Mouse (Mus musculus) megakaryocyte, embryonic 14.5 days (primary cell): ENCODE data around the gene Pla2g12a.

Experiments
- FLI1 ChIP-seq: IDR thresholded peaks from 2 replicates; pipeline ENCODE4 v1.6.1; 2012; ENCODE audit warnings: low read length, inconsistent platforms, mixed read lengths
- GATA1 ChIP-seq: IDR thresholded peaks from 3 replicates; pipeline ENCODE4 v1.6.1; 2012; ENCODE audit warnings: mixed read lengths, low read length, inconsistent platforms, borderline replicate concordance

DNA sequence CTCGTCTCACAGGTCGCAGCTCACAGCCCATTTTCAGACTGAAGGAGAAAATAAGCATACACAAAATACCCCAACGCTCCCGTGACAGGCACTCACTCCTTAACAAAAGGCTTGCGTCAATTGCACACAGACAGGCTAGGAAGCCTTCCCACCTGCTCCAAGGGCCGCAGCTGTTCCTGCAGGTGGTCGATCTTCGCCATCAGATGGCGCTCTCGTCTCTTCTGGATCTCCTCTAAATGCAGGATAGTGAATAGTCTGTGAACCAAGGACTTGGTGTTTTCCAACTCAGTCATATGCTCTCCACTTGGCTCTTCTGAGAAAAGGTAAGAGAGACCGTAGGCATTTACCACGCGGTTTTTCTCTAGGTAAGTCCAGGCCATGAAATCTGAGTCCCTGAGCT is 40.0 kb downstream of the Pla2g12a start:
- TF ChIP-seq GATA1 (no peak), FLI1 (no peak)
